Mouse (Mus musculus) heart, adult 2 months (tissue): ENCODE results near the gene Itga10.
A peak's percentile ranks its signal among the peaks of the same experiment; 100 is the strongest.

Experiments
- CTCF ChIP-seq: fragments of 200-600 bp; IDR thresholded peaks from 2 replicates; pipeline ENCODE4 v1.8.1; 2022; ENCODE audit warnings: antibody characterized with exemption, mild to moderate bottlenecking, moderate library complexity
- EP300 ChIP-seq: fragments of 200-500 bp; IDR thresholded peaks from 2 replicates; pipeline ENCODE4 v1.6.1; 2011; ENCODE audit warnings: low read depth, low read length, control low read depth; ENCODE audit not compliant: insufficient read depth
- POLR2A ChIP-seq: fragments of 200-500 bp; IDR thresholded peaks from 2 replicates; pipeline ENCODE4 v1.6.1; 2011; ENCODE audit warnings: mild to moderate bottlenecking, low read depth, low read length, control low read depth; ENCODE audit not compliant: insufficient read depth

DNA sequence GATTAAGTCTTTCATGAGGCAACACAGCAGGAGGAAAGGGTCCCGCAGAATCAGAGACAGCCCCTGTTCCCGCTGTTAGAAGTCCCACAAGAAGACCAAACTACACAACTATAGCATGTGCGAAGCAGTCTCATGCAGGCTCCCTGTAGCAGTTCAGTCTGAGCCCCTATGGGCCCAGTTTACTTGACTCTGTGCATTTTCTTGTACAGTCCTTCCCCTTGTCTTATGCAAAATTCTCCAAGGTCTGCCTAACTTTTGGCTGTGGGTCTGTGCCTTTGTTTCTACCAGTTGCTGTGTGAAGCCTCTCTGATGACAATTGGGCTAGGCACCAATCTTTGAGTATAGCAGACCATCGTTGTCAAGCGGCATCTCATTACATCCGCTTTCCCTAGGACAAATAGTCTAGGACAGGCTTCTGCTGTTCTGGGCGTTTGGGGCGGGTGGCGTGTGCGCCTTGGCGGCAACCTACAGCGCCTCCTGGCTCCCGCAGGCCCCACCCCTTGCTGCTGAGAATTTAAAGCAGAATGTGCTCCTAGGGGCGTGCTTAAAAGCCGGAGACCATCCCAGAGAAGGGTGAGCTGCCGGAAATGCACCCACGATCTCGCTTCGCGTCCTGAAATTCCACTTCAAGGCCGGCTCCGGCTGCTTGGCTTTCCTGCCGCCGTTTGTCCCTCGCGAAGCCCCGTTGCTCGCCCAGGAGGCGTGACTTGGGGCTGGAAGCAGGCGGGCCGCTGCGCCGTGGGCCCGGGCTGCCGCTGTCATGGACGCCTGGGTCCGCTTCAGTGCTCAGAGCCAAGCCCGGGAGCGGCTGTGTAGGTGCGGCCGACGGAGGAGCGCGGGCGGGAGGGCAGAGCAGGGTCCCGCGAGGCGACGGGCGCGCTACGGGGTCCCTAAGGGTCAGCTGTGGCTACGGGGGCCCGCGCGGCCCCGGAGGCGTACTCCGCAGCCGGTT lies 10.2 kb upstream of the Itga10 start, which contains the start of the genes Pex11b and Gm42957:
- TF ChIP-seq EP300 (0 out of 2 replicates have a peak, but pooled peaks have one; percentile 26), CTCF (peak; percentile 68), POLR2A (peak; percentile 75)
